Mouse (Mus musculus) neutrophil, adult 65 days (primary cell): ENCODE data around the gene Hunk. TPM values are rescaled to one million over a fixed set of nuclear protein-coding genes. Genes with fewer than 3 reads are reported as not detected.

ENCODE experiments used
- total RNA-seq: library from RNA; stranded (reverse); gene quantifications from 2 replicates; pipeline ENCODE4 v1.2.4, GENCODE M21; 2023

Gene Hunk
- total RNA-seq = 0.09 and 0.11 TPM in 2 replicates

GRCm38 (mm10) chr16:90385688-90386513 lies at the start of gene Hunk:
TSS of gene Hunk (plus strand) at chr16:90386013.

Other genes starting within 250 kb of the Hunk start
- 98.6 and 155 TPM in 2 replicates for gene Tiam1, start 242.2 kb upstream of the Hunk start, total RNA-seq
- 119 and 156 TPM in 2 replicates for gene Sod1, start 165.3 kb upstream of the Hunk start, total RNA-seq
- 180 and 247 TPM in 2 replicates for gene Scaf4, start 101.5 kb upstream of the Hunk start, total RNA-seq